Comparison of ENCODE assay signal across 8 mouse cellular contexts in the genomic region with DNA sequence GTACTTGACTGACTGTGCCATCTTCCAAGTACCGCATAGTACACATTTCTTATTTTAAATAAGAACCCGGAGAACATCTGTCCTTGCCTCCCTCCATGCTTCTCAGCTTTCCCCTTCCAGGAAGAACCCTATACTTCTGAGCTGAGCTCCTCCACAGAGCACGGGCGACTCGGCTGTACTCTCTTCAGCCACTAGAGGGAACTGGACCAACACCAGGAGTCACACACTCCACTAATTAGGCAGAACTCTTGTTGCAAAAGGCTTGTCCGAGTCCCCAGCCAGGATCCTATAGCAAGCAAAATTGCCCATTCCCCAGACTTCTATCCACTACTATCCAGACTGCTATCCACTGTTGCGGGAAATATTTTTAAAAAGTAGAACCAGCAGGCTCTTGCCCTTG. TPM values are rescaled to one million over a fixed set of nuclear protein-coding genes. Genes with fewer than 3 reads are reported as not detected.
DNase-seq lines count a peak whose midpoint lies in the region; ATAC-seq and TF ChIP-seq lines count a peak whose summit lies in the region.

No protein-coding gene starts in this region.

- WGBS in forebrain, embryonic 14.5 days, result 15% methylated on average over 7 of the region's 7 CpGs
- 14% methylated on average over 7 of the region's 7 CpGs for WGBS in hindbrain, postnatal 0 days
- 12% methylated on average over 7 of the region's 7 CpGs for WGBS in small intestine, adult 2 months

- no peak overlapping the region for H3K4me2 ChIP-seq in forebrain, embryonic 14.5 days (ENCODE audit: low read length)
- H3K4me2 ChIP-seq in hindbrain, postnatal 0 days (ENCODE audit: low read depth, low read length), result no peak overlapping the region

- no peak for TF ChIP-seq POLR2A in small intestine, adult 2 months (IDR thresholded peaks at IDR 0.05; ENCODE audit: low read depth, low read length)

- no peak overlapping the region for H3K9ac ChIP-seq in forebrain, embryonic 14.5 days (ENCODE audit: low read length)
- no peak overlapping the region for H3K9ac ChIP-seq in hindbrain, postnatal 0 days (replicated peaks; ENCODE audit: low read length)

- no peaks in the 10 kb centered on the region for H3K4me1 ChIP-seq in forebrain, embryonic 14.5 days (ENCODE audit: control insufficient read depth, insufficient read depth, low read length)
- no peaks in the 10 kb centered on the region for H3K4me1 ChIP-seq in hindbrain, postnatal 0 days (ENCODE audit: insufficient read depth, low read length)
- no peaks in the 10 kb centered on the region for H3K4me1 ChIP-seq in small intestine, adult 2 months (ENCODE audit: control insufficient read depth, insufficient read depth, insufficient read length, low read length)

- no peak overlapping the region for H3K4me3 ChIP-seq in forebrain, embryonic 14.5 days (ENCODE audit: low read depth, low read length)
- no peak overlapping the region for H3K4me3 ChIP-seq in hindbrain, postnatal 0 days (ENCODE audit: low read length)
- no peak overlapping the region for H3K4me3 ChIP-seq in small intestine, adult 2 months (ENCODE audit: low read depth, low read length)

- H3K27me3 ChIP-seq in forebrain, embryonic 14.5 days (replicated peaks; ENCODE audit: control insufficient read depth, insufficient read depth, low read length), result no peaks in the 10 kb centered on the region
- no peaks in the 10 kb centered on the region for H3K27me3 ChIP-seq in hindbrain, postnatal 0 days (ENCODE audit: insufficient read depth, low read length)
- H3K27me3 ChIP-seq in small intestine, adult 2 months (ENCODE audit: control insufficient read depth, insufficient read depth, low read length), result no peaks in the 10 kb centered on the region

- peak; percentile 59 for DNase-seq in NIH3T3 (ENCODE audit: low read depth)
- DNase-seq in c-Kit-positive CD71-positive TER-119-negative erythroid progenitor cells, embryonic 14.5 days (ENCODE audit: low read depth), result peak; percentile 4
- DNase-seq in forebrain, embryonic 14.5 days (ENCODE audit: low spot score), result peak; percentile 68
- DNase-seq in hindbrain, postnatal 0 days (ENCODE audit: low spot score), result peak; percentile 77
- peak; percentile 72 for DNase-seq in left cerebral cortex, adult 11 months (ENCODE audit: low spot score)
- no peak for DNase-seq in T-cell, adult 2 months (ENCODE audit: low spot score)

- ATAC-seq in forebrain, embryonic 14.5 days, result peak; percentile 73
- ATAC-seq in hindbrain, postnatal 0 days, result peak; percentile 90
- ATAC-seq in megakaryocyte, adult 5-6 weeks (ENCODE audit: poor library complexity, severe bottlenecking), result peak; percentile 69

- no peaks in the 10 kb centered on the region for H3K9me3 ChIP-seq in forebrain, embryonic 14.5 days (replicated peaks; ENCODE audit: control insufficient read depth, low read length)
- H3K9me3 ChIP-seq in hindbrain, postnatal 0 days (ENCODE audit: low read length), result no peaks in the 10 kb centered on the region

- peak; percentile 83 for TF ChIP-seq CTCF in hindbrain, postnatal 0 days (IDR thresholded peaks at IDR 0.05; ENCODE audit: low read depth)
- TF ChIP-seq CTCF in small intestine, adult 2 months (IDR thresholded peaks at IDR 0.05; ENCODE audit: extremely low read depth, insufficient read length, insufficient replicate concordance, low read depth, low read length), result peak; percentile 44; the same call in 1 of the 2 replicates

- H3K27ac ChIP-seq in forebrain, embryonic 14.5 days (ENCODE audit: low read depth, low read length), result no peak overlapping the region
- H3K27ac ChIP-seq in hindbrain, postnatal 0 days, result no peak overlapping the region
- H3K27ac ChIP-seq in small intestine, adult 2 months (ENCODE audit: insufficient read depth, low read depth, low read length), result no peak overlapping the region

- H3K36me3 ChIP-seq in forebrain, embryonic 14.5 days (ENCODE audit: control insufficient read depth, insufficient read depth, low read length), result no peaks in the 10 kb centered on the region
- H3K36me3 ChIP-seq in hindbrain, postnatal 0 days (ENCODE audit: insufficient read depth, low read length), result no peaks in the 10 kb centered on the region
- H3K36me3 ChIP-seq in small intestine, adult 2 months (ENCODE audit: control insufficient read depth, insufficient read depth, low read length), result no peaks in the 10 kb centered on the region

RNA-seq across cellular contexts. Expression of a gene that starts 16.8 kb away (rescaled TPM):
- polyA plus RNA-seq in forebrain, embryonic 14.5 days (2014; fragmentation: Nextera tagmentation; extraction: Ambion mirVana), result 56.4 and 66.7 TPM in 2 replicates
- total RNA-seq in hindbrain, postnatal 0 days (2014; rRNA removed), result 70.4 and 92.7 TPM in 2 replicates
- 66.2 and 67.2 TPM in 2 replicates for polyA plus RNA-seq in hindbrain, postnatal 0 days (2015; fragmentation: Nextera tagmentation; extraction: Ambion mirVana)
- 1.5 TPM in 1 of 2 replicates, not detected in the other for total RNA-seq in megakaryocyte, adult 5-6 weeks (2015)
- not detected in 2 replicates for total RNA-seq in megakaryocyte, adult 5-6 weeks (2017)
- polyA plus RNA-seq in small intestine, adult 2 months (2012; rRNA removed), result 0.08 and 0.10 TPM in 2 replicates

RNA-seq across cellular contexts. Expression of a gene that starts 23.7 kb away (rescaled TPM):
- polyA plus RNA-seq in forebrain, embryonic 14.5 days (2014; fragmentation: Nextera tagmentation; extraction: Ambion mirVana), result 14.2 and 15.3 TPM in 2 replicates
- 12.4 and 13.6 TPM in 2 replicates for total RNA-seq in hindbrain, postnatal 0 days (2014; rRNA removed)
- polyA plus RNA-seq in hindbrain, postnatal 0 days (2015; fragmentation: Nextera tagmentation; extraction: Ambion mirVana), result 15.9 and 16.0 TPM in 2 replicates
- 8.1 and 20.8 TPM in 2 replicates for total RNA-seq in megakaryocyte, adult 5-6 weeks (2015)
- total RNA-seq in megakaryocyte, adult 5-6 weeks (2017), result 11.4 and 14.1 TPM in 2 replicates
- polyA plus RNA-seq in small intestine, adult 2 months (2012; rRNA removed), result 0.10 TPM in 1 of 2 replicates, not detected in the other

Comparison
In these comparisons a context has a peak if more than half of its experiments do, and no peak if none do; other contexts are left out.
1. RNA of a gene that starts 16.8 kb away (polyA plus RNA-seq): 66.2 to 67.2 TPM in hindbrain, postnatal 0 days and 56.4 to 66.7 TPM in forebrain, embryonic 14.5 days; 0.08 to 0.10 TPM in small intestine, adult 2 months; every median in the first group is over 10 times any median in the second.
2. RNA of a gene that starts 23.7 kb away (polyA plus RNA-seq): 15.9 to 16.0 TPM in hindbrain, postnatal 0 days and 14.2 to 15.3 TPM in forebrain, embryonic 14.5 days; 0.10 TPM in small intestine, adult 2 months; every median in the first group is over 10 times any median in the second.
3. Peak in every context shown above with its lines, with median percentiles within 50 percentile points of each other: ATAC-seq.